Mouse (Mus musculus) heart, embryonic 14.5 days (tissue): Measurements from ENCODE around the gene Gm10322. TPM values are rescaled to one million over a fixed set of nuclear protein-coding genes. Genes with fewer than 3 reads are reported as not detected.
A peak's percentile ranks its signal among the peaks of the same experiment; 100 is the strongest.

Experiments used
- ATAC-seq: fragments of 200-750 bp; cut with Nextera tagmentation; 2 replicates; pipeline ENCODE4 v1.8.0; 2017; ENCODE audit warnings: low read depth, moderate TSS enrichment; ENCODE audit not compliant: insufficient number of reproducible peaks, insufficient read depth, low FRiP score
- H3K27ac ChIP-seq, 2 experiments: fragments of 200-500 bp in 1 of 2; fragments of 300-500 bp in 1 of 2; sonication (generic) in 1 of 2; replicated peaks in 1 of 2; 2 replicates each; pipeline ENCODE4 v1.5.1; 2012 to 2014; ENCODE audit warnings: low read depth in 2 of 2, low read length in 2 of 2, control low read depth in 1 of 2, mild to moderate bottlenecking in 1 of 2, mixed read lengths in 1 of 2; ENCODE audit not compliant: control insufficient read depth in 1 of 2, insufficient read depth in 1 of 2
- H3K27me3 ChIP-seq: fragments of 300-500 bp; sonication (generic); 2 replicates; pipeline ENCODE4 v1.6.1; 2014; ENCODE audit warnings: mild to moderate bottlenecking, low read length, control low read depth; ENCODE audit not compliant: control insufficient read depth, insufficient read depth
- H3K36me3 ChIP-seq: fragments of 300-500 bp; sonication (generic); 2 replicates; pipeline ENCODE4 v1.6.1; 2014; ENCODE audit warnings: mild to moderate bottlenecking, control low read depth, low read length, mixed read lengths; ENCODE audit not compliant: control insufficient read depth, insufficient read depth
- H3K4me1 ChIP-seq, 2 experiments: fragments of 200-500 bp in 1 of 2; fragments of 300-500 bp in 1 of 2; sonication (generic) in 1 of 2; 2 replicates each; pipeline ENCODE4 v1.6.1; 2012 to 2014; ENCODE audit warnings: low read length in 2 of 2, control low read depth in 1 of 2, mixed read lengths in 1 of 2; ENCODE audit not compliant: control insufficient read depth in 2 of 2, insufficient read depth in 2 of 2
- H3K4me2 ChIP-seq: fragments of 300-500 bp; sonication (generic); 2 replicates; pipeline ENCODE4 v1.6.1; 2014; ENCODE audit warnings: mild to moderate bottlenecking, low read length
- H3K4me3 ChIP-seq, 2 experiments: fragments of 200-500 bp in 1 of 2; fragments of 300-500 bp in 1 of 2; sonication (generic) in 1 of 2; 2 replicates each; pipeline ENCODE4 v1.5.1; 2012 to 2014; ENCODE audit warnings: low read length in 2 of 2, mild to moderate bottlenecking in 2 of 2, control low read depth in 1 of 2, low read depth in 1 of 2, moderate library complexity in 1 of 2; ENCODE audit not compliant: control insufficient read depth in 1 of 2, insufficient read depth in 1 of 2
- H3K9ac ChIP-seq: fragments of 300-500 bp; sonication (generic); 2 replicates; pipeline ENCODE4 v1.6.1; 2014; ENCODE audit warnings: mild to moderate bottlenecking, low read length
- H3K9me3 ChIP-seq: fragments of 300-500 bp; sonication (generic); 2 replicates; pipeline ENCODE4 v1.6.1; 2016; ENCODE audit warnings: low read length, control low read depth; ENCODE audit not compliant: control insufficient read depth
- WGBS: fragments of 180-500 bp; shearing (Covaris S2); extraction: QIAGEN DNeasy Blood & Tissue Kit; methylation state at CpG from one replicate; pipeline ENCODE4 v1.1.7; 2014; 5-methylcytosine and 5-hydroxymethylcytosine counted together
- polyA plus RNA-seq: library from polyadenylated mRNA; unstranded; fragments of >200 nt; fragmentation: Nextera tagmentation; extraction: Ambion mirVana; gene quantifications from 2 replicates; pipeline ENCODE4 v1.2.1, GENCODE M21; 2014

The Gm10322 gene
- polyA plus RNA-seq, 1 experiment from 2014 or later: not detected

GRCm38 (mm10) chr10:59602043-59602442, 13.8 kb upstream of the Gm10322 start:
- no peak for ATAC-seq
- WGBS: 85% methylated on average over 8 of the region's 8 CpGs
- no peak overlapping the region for H3K4me2 ChIP-seq
- no peaks in the 10 kb centered on the region for H3K9me3 ChIP-seq
- H3K4me1 ChIP-seq: peaks cover 4 to 12% of the 10 kb centered on the region in 2 experiments
- no peak overlapping the region for H3K27ac ChIP-seq
- H3K9ac ChIP-seq: no peak overlapping the region
- H3K4me3 ChIP-seq: no peak overlapping the region
- no peaks in the 10 kb centered on the region; the same call in 1 of the 2 replicates for H3K36me3 ChIP-seq
- H3K27me3 ChIP-seq: no peaks in the 10 kb centered on the region

- Histone ChIP-seq H3K4me1 (peaks cover 4 to 13% of the 10 kb centered on the region in 2 experiments), H3K4me3 (no peak overlapping the region), H3K36me3 (no peaks in the 10 kb centered on the region), H3K9ac (no peak overlapping the region), H3K27me3 (no peaks in the 10 kb centered on the region), H3K4me2 (no peak overlapping the region), H3K9me3 (no peaks in the 10 kb centered on the region), H3K27ac (no peak overlapping the region)
- WGBS: 86% methylated on average over 14 of the region's 14 CpGs
- no peak for ATAC-seq
Observed at GRCm38 (mm10) chr10:59602891-59603290, 13.0 kb upstream of the Gm10322 start.

- no peak overlapping the region for H3K9ac ChIP-seq
- WGBS: 67% methylated on average over 5 of the region's 5 CpGs
- H3K4me2 ChIP-seq: no peak overlapping the region
- H3K36me3 ChIP-seq: no peaks in the 10 kb centered on the region
- H3K27me3 ChIP-seq: no peaks in the 10 kb centered on the region
- no peak overlapping the region for H3K4me3 ChIP-seq
- ATAC-seq: no peak
- H3K4me1 ChIP-seq: peaks cover 4 to 19% of the 10 kb centered on the region in 2 experiments
- no peak overlapping the region for H3K27ac ChIP-seq
- no peaks in the 10 kb centered on the region for H3K9me3 ChIP-seq
Observed at GRCm38 (mm10) chr10:59603843-59604242, 12.0 kb upstream of the Gm10322 start.

GRCm38 (mm10) chr10:59604879-59605464, 10.9 kb upstream of the Gm10322 start:
- Histone ChIP-seq H3K4me1 (peaks cover 4 to 19% of the 10 kb centered on the region in 2 experiments), H3K4me3 (no peak overlapping the region), H3K9me3 (no peaks in the 10 kb centered on the region), H3K27ac (no peak overlapping the region), H3K4me2 (no peak overlapping the region), H3K9ac (no peak overlapping the region), H3K27me3 (no peaks in the 10 kb centered on the region), H3K36me3 (no peaks in the 10 kb centered on the region)
- no peak for ATAC-seq
- 69% methylated on average over 11 of the region's 11 CpGs for WGBS

GRCm38 (mm10) chr10:59613276-59613675, 2.6 kb upstream of the Gm10322 start:
- Histone ChIP-seq H3K4me2 (no peak overlapping the region), H3K9me3 (no peaks in the 10 kb centered on the region), H3K27me3 (no peaks in the 10 kb centered on the region), H3K36me3 (no peaks in the 10 kb centered on the region), H3K27ac (no peak overlapping the region), H3K9ac (no peak overlapping the region), H3K4me3 (no peak overlapping the region), H3K4me1 (peaks cover 8 to 20% of the 10 kb centered on the region in 2 experiments)
- no peak for ATAC-seq
- WGBS: 68% methylated on average over 5 of the region's 5 CpGs

GRCm38 (mm10) chr10:59614141-59614540, 1.7 kb upstream of the Gm10322 start:
- Histone ChIP-seq H3K36me3 (no peaks in the 10 kb centered on the region), H3K4me3 (no peak overlapping the region), H3K4me1 (peaks cover 8 to 18% of the 10 kb centered on the region in 2 experiments), H3K9ac (no peak overlapping the region), H3K27ac (no peak overlapping the region), H3K27me3 (no peaks in the 10 kb centered on the region), H3K9me3 (no peaks in the 10 kb centered on the region), H3K4me2 (0 out of 2 replicates have a peak overlapping the region, but pooled peaks have one; percentile 10)
- 85% methylated on average over 5 of the region's 5 CpGs for WGBS
- ATAC-seq: no peak

GRCm38 (mm10) chr10:59615411-59615810, 452 bp upstream of the Gm10322 start:
- no peak for ATAC-seq
- H3K27me3 ChIP-seq: no peaks in the 10 kb centered on the region
- H3K9me3 ChIP-seq: no peaks in the 10 kb centered on the region
- no peak overlapping the region for H3K27ac ChIP-seq
- H3K4me1 ChIP-seq: peaks cover 8 to 18% of the 10 kb centered on the region in 2 experiments
- peak overlapping the region; percentile 94 for H3K9ac ChIP-seq
- no peaks in the 10 kb centered on the region for H3K36me3 ChIP-seq
- peak overlapping the region; percentile 76 for H3K4me2 ChIP-seq
- 32% methylated on average over 5 of the region's 5 CpGs for WGBS
- peak overlapping the region; percentile 95 to 96 for H3K4me3 ChIP-seq

- Histone ChIP-seq H3K36me3 (no peaks in the 10 kb centered on the region), H3K9me3 (no peaks in the 10 kb centered on the region), H3K4me1 (peaks cover 8 to 18% of the 10 kb centered on the region in 2 experiments), H3K4me3 (peak within 1 kb of the TSS; percentile 95 to 96), H3K4me2 (peak within 1 kb of the TSS; percentile 76), H3K27me3 (no peaks in the 10 kb centered on the region), H3K27ac (peak within 1 kb of the TSS in 1 of 2 experiments; percentile 86; a peak in 2 of 4 replicates), H3K9ac (peak within 1 kb of the TSS; percentile 94)
- under 1% methylated on average over 35 of the region's 36 CpGs for WGBS
- peak; percentile 99 for ATAC-seq
Observed at GRCm38 (mm10) chr10:59616522-59616921, 659 bp downstream of the Gm10322 start, which contains the start of gene Mcu. Gene Mcu, minus strand, starts transcription at chr10:59616692.
